Mouse (Mus musculus): ENCODE results near the gene Irf4. TPM values are rescaled to one million over a fixed set of nuclear protein-coding genes. Genes with fewer than 3 reads are reported as not detected.

Irf4 gene
- polyA plus RNA-seq, 1 experiment from 2014 or later, result 0.04 TPM

GRCm38 (mm10) chr13:30749557-30750141 lies 623 bp downstream of the Irf4 start:
- no peak overlapping the region for H3K27ac ChIP-seq (replicated peaks in 1 of 2; ENCODE audit: control insufficient read depth in 1 of 2, insufficient read depth in 1 of 2, low read depth in 2 of 2, low read length in 2 of 2)
- no peak overlapping the region for H3K9ac ChIP-seq (ENCODE audit: low read length)
- 5% methylated on average over 11 of the region's 11 CpGs for WGBS
- no peak for ATAC-seq (ENCODE audit: insufficient number of reproducible peaks, insufficient read depth, low FRiP score, low read depth)
- peak overlapping the region; percentile 35 to 43; a peak in 3 of 4 replicates for H3K4me3 ChIP-seq (ENCODE audit: control insufficient read depth in 1 of 2, insufficient read depth in 1 of 2, low read depth in 1 of 2, low read length in 2 of 2)
- H3K9me3 ChIP-seq (ENCODE audit: control insufficient read depth, low read length), result no peaks in the 10 kb centered on the region
- H3K27me3 ChIP-seq (ENCODE audit: control insufficient read depth, insufficient read depth, low read length), result peaks cover 63% of the 10 kb centered on the region
- peaks cover 9 to 11% of the 10 kb centered on the region in 2 experiments; a peak in 2 of 4 replicates for H3K4me1 ChIP-seq (ENCODE audit: control insufficient read depth in 2 of 2, insufficient read depth in 2 of 2, low read length in 2 of 2)
- H3K4me2 ChIP-seq (ENCODE audit: low read length), result peak overlapping the region; percentile 63
- H3K36me3 ChIP-seq (ENCODE audit: control insufficient read depth, insufficient read depth, low read length), result no peaks in the 10 kb centered on the region

- ATAC-seq (ENCODE audit: insufficient number of reproducible peaks, insufficient read depth, low FRiP score, low read depth), result no peak
- Histone ChIP-seq H3K27me3 (ENCODE audit: control insufficient read depth, insufficient read depth, low read length) (peaks cover 63% of the 10 kb centered on the region), H3K27ac (replicated peaks in 1 of 2; ENCODE audit: control insufficient read depth in 1 of 2, insufficient read depth in 1 of 2, low read depth in 2 of 2, low read length in 2 of 2) (no peak overlapping the region), H3K36me3 (ENCODE audit: control insufficient read depth, insufficient read depth, low read length) (no peaks in the 10 kb centered on the region), H3K4me1 (ENCODE audit: control insufficient read depth in 2 of 2, insufficient read depth in 2 of 2, low read length in 2 of 2) (peaks cover 9 to 11% of the 10 kb centered on the region in 2 experiments; a peak in 2 of 4 replicates), H3K9me3 (ENCODE audit: control insufficient read depth, low read length) (no peaks in the 10 kb centered on the region), H3K4me2 (ENCODE audit: low read length) (peak overlapping the region; percentile 63), H3K4me3 (ENCODE audit: control insufficient read depth in 1 of 2, insufficient read depth in 1 of 2, low read depth in 1 of 2, low read length in 2 of 2) (peak overlapping the region; percentile 35 to 45), H3K9ac (ENCODE audit: low read length) (no peak overlapping the region)
- 2% methylated on average over 33 of the region's 33 CpGs for WGBS
Observed at GRCm38 (mm10) chr13:30750461-30751303, 1.7 kb downstream of the Irf4 start.

- no peak overlapping the region for H3K9ac ChIP-seq (ENCODE audit: low read length)
- H3K27me3 ChIP-seq (ENCODE audit: control insufficient read depth, insufficient read depth, low read length), result peaks cover 66% of the 10 kb centered on the region
- no peak for ATAC-seq (ENCODE audit: insufficient number of reproducible peaks, insufficient read depth, low FRiP score, low read depth)
- no peaks in the 10 kb centered on the region for H3K9me3 ChIP-seq (ENCODE audit: control insufficient read depth, low read length)
- peaks cover 9 to 11% of the 10 kb centered on the region in 2 experiments; a peak in 2 of 4 replicates for H3K4me1 ChIP-seq (ENCODE audit: control insufficient read depth in 2 of 2, insufficient read depth in 2 of 2, low read length in 2 of 2)
- H3K4me3 ChIP-seq (ENCODE audit: control insufficient read depth in 1 of 2, insufficient read depth in 1 of 2, low read depth in 1 of 2, low read length in 2 of 2), result no peak overlapping the region
- no peak overlapping the region for H3K27ac ChIP-seq (replicated peaks in 1 of 2; ENCODE audit: control insufficient read depth in 1 of 2, insufficient read depth in 1 of 2, low read depth in 2 of 2, low read length in 2 of 2)
- H3K36me3 ChIP-seq (ENCODE audit: control insufficient read depth, insufficient read depth, low read length), result no peaks in the 10 kb centered on the region
- WGBS, result 39% methylated on average over 6 of the region's 6 CpGs
- H3K4me2 ChIP-seq (ENCODE audit: low read length), result no peak overlapping the region
Observed at GRCm38 (mm10) chr13:30751304-30751580, 2.2 kb downstream of the Irf4 start.

GRCm38 (mm10) chr13:30752581-30753187 lies 3.7 kb downstream of the Irf4 start:
- Histone ChIP-seq H3K4me3 (ENCODE audit: control insufficient read depth in 1 of 2, insufficient read depth in 1 of 2, low read depth in 1 of 2, low read length in 2 of 2) (no peak overlapping the region), H3K4me2 (ENCODE audit: low read length) (no peak overlapping the region), H3K27me3 (ENCODE audit: control insufficient read depth, insufficient read depth, low read length) (peaks cover 61% of the 10 kb centered on the region), H3K9me3 (ENCODE audit: control insufficient read depth, low read length) (no peaks in the 10 kb centered on the region), H3K27ac (replicated peaks in 1 of 2; ENCODE audit: control insufficient read depth in 1 of 2, insufficient read depth in 1 of 2, low read depth in 2 of 2, low read length in 2 of 2) (no peak overlapping the region), H3K4me1 (ENCODE audit: control insufficient read depth in 2 of 2, insufficient read depth in 2 of 2, low read length in 2 of 2) (peaks cover 9 to 11% of the 10 kb centered on the region in 2 experiments; a peak in 2 of 4 replicates), H3K36me3 (ENCODE audit: control insufficient read depth, insufficient read depth, low read length) (no peaks in the 10 kb centered on the region), H3K9ac (ENCODE audit: low read length) (no peak overlapping the region)
- WGBS, result 71% methylated on average over 4 of the region's 4 CpGs
- no peak for ATAC-seq (ENCODE audit: insufficient number of reproducible peaks, insufficient read depth, low FRiP score, low read depth)

GRCm38 (mm10) chr13:30753441-30753840 lies 4.4 kb downstream of the Irf4 start:
- no peak for ATAC-seq (ENCODE audit: insufficient number of reproducible peaks, insufficient read depth, low FRiP score, low read depth)
- Histone ChIP-seq H3K27me3 (ENCODE audit: control insufficient read depth, insufficient read depth, low read length) (peaks cover 54% of the 10 kb centered on the region), H3K36me3 (ENCODE audit: control insufficient read depth, insufficient read depth, low read length) (no peaks in the 10 kb centered on the region), H3K9me3 (ENCODE audit: control insufficient read depth, low read length) (no peaks in the 10 kb centered on the region), H3K27ac (replicated peaks in 1 of 2; ENCODE audit: control insufficient read depth in 1 of 2, insufficient read depth in 1 of 2, low read depth in 2 of 2, low read length in 2 of 2) (no peak overlapping the region), H3K9ac (ENCODE audit: low read length) (no peak overlapping the region), H3K4me1 (ENCODE audit: control insufficient read depth in 2 of 2, insufficient read depth in 2 of 2, low read length in 2 of 2) (peaks cover 9 to 11% of the 10 kb centered on the region in 2 experiments; a peak in 2 of 4 replicates), H3K4me2 (ENCODE audit: low read length) (no peak overlapping the region), H3K4me3 (ENCODE audit: control insufficient read depth in 1 of 2, insufficient read depth in 1 of 2, low read depth in 1 of 2, low read length in 2 of 2) (no peak overlapping the region)
- WGBS, result 69% methylated on average over 3 of the region's 3 CpGs

GRCm38 (mm10) chr13:30754066-30754465 lies 5.0 kb downstream of the Irf4 start:
- no peaks in the 10 kb centered on the region for H3K9me3 ChIP-seq (ENCODE audit: control insufficient read depth, low read length)
- H3K9ac ChIP-seq (ENCODE audit: low read length), result no peak overlapping the region
- 80% methylated on average over 4 of the region's 4 CpGs for WGBS
- H3K4me1 ChIP-seq (ENCODE audit: control insufficient read depth in 2 of 2, insufficient read depth in 2 of 2, low read length in 2 of 2), result peaks cover 9 to 10% of the 10 kb centered on the region in 2 experiments; a peak in 2 of 4 replicates
- H3K27ac ChIP-seq (replicated peaks in 1 of 2; ENCODE audit: control insufficient read depth in 1 of 2, insufficient read depth in 1 of 2, low read depth in 2 of 2, low read length in 2 of 2), result no peak overlapping the region
- no peak overlapping the region for H3K4me2 ChIP-seq (ENCODE audit: low read length)
- peaks cover 48% of the 10 kb centered on the region for H3K27me3 ChIP-seq (ENCODE audit: control insufficient read depth, insufficient read depth, low read length)
- no peak for ATAC-seq (ENCODE audit: insufficient number of reproducible peaks, insufficient read depth, low FRiP score, low read depth)
- no peak overlapping the region for H3K4me3 ChIP-seq (ENCODE audit: control insufficient read depth in 1 of 2, insufficient read depth in 1 of 2, low read depth in 1 of 2, low read length in 2 of 2)
- no peaks in the 10 kb centered on the region for H3K36me3 ChIP-seq (ENCODE audit: control insufficient read depth, insufficient read depth, low read length)

GRCm38 (mm10) chr13:30754825-30755476 lies 5.9 kb downstream of the Irf4 start:
- Histone ChIP-seq H3K4me2 (ENCODE audit: low read length) (no peak overlapping the region), H3K9ac (ENCODE audit: low read length) (no peak overlapping the region), H3K36me3 (ENCODE audit: control insufficient read depth, insufficient read depth, low read length) (no peaks in the 10 kb centered on the region), H3K9me3 (ENCODE audit: control insufficient read depth, low read length) (no peaks in the 10 kb centered on the region), H3K27me3 (ENCODE audit: control insufficient read depth, insufficient read depth, low read length) (peaks cover 39% of the 10 kb centered on the region), H3K4me3 (ENCODE audit: control insufficient read depth in 1 of 2, insufficient read depth in 1 of 2, low read depth in 1 of 2, low read length in 2 of 2) (no peak overlapping the region), H3K4me1 (ENCODE audit: control insufficient read depth in 2 of 2, insufficient read depth in 2 of 2, low read length in 2 of 2) (peaks cover under 1 to 4% of the 10 kb centered on the region in 2 experiments; a peak in 2 of 4 replicates), H3K27ac (replicated peaks in 1 of 2; ENCODE audit: control insufficient read depth in 1 of 2, insufficient read depth in 1 of 2, low read depth in 2 of 2, low read length in 2 of 2) (no peak overlapping the region)
- no peak for ATAC-seq (ENCODE audit: insufficient number of reproducible peaks, insufficient read depth, low FRiP score, low read depth)
- WGBS, result 78% methylated on average over 10 of the region's 10 CpGs
